Mouse (Mus musculus) yolk sac, embryonic 10.5 days (tissue): ENCODE measurements around the gene Hoxc8.

Experiments
- DNase-seq: peaks from one replicate; pipeline ENCODE4 v3.0.0-alpha.2; 2017; ENCODE audit warnings: low spot score

The Hoxc8 gene

DNA sequence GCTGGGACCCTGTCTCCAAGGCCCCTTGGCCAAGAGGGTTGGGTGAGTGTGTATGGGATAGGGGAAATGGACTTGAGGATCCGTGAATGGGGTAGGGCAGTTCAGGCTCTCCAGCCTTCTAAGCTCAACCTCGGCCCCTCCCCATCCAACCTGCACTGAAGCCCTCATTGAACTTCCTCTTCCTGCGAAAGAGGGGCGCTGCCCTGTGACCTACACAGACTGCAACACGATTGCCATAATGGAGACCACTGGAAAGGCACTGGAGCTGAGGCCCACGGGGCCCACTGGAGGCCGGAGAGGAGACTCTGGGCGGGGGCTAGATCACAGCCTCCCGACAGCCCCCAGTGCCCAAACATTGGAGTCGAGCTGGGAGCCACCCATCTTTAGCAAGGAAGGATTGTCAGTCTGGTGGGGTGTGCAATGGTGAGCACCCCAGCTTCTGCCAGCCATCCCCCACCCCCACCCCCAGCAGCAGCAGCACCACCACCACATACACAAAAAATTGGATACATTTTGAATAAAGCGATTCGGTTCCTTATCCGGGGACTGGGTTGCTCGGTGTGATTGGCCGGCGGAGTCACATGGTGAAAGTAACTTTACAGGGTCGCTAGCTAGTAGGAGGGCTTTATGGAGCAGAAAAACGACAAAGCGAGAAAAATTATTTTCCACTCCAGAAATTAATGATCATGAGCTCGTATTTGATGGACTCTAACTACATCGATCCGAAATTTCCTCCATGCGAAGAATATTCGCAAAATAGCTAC lies 43.8 kb downstream of the Hoxc8 start:
- DNase-seq: no peak

DNA sequence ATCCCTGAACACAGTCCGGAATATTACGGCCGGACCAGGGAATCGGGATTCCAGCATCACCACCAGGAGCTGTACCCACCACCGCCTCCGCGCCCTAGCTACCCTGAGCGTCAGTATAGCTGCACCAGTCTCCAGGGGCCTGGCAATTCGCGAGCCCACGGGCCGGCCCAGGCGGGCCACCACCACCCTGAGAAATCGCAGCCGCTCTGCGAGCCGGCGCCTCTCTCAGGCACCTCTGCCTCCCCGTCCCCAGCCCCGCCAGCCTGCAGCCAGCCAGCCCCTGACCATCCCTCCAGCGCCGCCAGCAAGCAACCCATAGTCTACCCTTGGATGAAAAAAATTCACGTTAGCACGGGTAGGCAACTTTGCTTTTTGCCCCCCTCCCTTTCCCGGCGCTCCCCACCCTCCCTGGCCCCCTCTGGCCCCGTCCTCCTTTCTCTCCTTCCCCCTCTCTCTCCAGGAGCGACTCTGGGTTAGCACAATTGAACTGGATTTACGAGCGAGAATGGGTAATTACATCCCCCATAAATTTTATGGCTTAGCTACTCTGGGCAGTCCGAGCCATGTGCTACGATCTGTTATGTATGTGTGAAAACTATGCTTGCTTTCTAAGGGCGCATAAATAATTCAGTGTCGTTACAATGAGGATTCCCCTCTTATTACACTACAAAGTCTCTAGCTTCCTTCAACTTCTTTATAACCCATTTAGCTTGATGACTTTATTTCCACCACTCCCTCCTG lies 44.6 kb downstream of the Hoxc8 start:
- no peak for DNase-seq

DNA sequence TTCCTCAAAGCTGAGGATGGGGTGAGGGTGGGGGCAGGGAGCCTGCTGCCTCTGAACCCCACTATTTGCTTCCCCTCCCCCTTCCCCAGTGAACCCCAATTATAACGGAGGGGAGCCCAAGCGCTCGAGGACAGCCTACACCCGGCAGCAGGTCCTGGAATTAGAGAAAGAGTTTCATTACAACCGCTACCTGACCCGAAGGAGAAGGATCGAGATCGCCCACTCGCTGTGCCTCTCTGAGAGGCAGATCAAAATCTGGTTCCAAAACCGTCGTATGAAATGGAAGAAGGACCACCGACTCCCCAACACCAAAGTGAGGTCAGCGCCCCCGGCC lies 45.1 kb downstream of the Hoxc8 start:
- DNase-seq: no peak

DNA sequence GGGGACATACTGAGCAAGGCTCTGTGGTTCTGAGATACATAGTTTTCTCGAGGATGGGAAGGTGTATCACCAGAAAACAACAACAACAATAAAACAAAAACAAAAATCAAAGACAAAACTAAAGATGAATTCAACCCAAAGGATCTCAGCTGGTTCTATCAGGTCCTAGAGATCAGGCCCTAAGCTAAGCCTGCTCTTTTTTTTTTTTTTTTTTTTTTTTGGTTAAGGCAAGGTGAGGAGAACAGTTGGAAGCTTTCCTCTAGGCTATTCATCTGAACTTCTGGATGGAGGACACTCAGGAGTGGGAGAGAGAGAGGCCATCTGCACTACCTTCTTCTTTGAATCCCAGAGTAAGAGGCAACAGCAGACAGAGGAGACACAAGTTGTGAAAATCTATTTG lies 47.2 kb downstream of the Hoxc8 start:
- no peak for DNase-seq

DNA sequence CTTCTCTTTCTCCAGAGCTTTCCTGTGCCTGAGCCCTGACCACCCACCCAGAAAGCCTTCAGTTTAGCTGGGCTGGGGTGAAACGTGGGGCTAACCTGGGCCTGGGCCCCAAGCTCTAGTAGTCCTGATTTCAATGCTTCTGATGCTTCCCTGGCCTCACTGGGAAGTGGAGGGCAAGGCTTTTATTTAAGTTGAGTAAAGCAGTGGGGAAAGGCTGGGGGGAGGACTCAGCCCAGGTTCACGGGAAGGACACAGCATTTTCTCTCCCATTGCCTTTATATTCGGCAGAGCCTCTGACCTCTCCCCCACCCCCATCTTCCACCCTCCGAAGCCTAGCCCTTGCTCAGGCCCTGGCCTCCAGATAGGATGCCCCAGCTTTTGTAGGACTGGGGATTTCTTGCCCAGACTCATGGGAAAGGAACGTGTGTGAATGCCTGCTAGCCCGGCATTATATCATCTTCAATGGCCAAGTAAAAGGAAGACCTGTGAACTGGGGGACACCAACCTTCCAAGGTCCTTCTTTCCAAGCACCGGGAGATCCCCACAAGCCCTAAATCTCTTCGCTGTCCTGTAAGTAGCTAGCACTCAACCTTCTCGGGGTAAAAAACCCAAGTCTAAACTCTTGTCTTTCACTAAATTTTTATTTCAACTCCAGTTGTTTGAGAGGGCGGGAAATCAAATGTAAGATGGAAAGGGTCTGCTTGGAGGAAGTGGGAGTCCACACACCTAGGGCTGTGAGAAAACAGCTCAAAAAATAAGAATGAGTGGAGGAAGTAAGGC lies 48.5 kb downstream of the Hoxc8 start:
- no peak for DNase-seq

DNA sequence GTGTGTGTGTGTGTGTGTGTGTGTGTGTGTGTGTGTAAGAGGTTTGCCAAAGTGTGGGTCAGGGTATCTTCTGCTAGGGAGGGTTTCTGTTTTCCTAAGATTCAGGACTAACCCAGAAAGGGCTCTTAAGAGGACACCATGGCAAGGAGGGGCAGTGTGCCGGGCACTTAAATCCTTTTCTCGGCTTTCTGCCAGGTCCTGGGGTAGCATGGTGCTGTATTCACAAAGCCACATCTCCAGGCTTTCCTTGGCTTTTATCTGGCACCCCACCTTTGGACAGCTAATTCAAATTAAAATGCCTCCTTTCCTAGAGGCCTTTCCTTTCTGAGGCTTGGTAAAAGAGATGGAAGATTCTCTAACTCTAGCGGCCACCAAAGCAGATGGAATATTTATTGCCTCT lies 49.2 kb downstream of the Hoxc8 start:
- no peak for DNase-seq

DNA sequence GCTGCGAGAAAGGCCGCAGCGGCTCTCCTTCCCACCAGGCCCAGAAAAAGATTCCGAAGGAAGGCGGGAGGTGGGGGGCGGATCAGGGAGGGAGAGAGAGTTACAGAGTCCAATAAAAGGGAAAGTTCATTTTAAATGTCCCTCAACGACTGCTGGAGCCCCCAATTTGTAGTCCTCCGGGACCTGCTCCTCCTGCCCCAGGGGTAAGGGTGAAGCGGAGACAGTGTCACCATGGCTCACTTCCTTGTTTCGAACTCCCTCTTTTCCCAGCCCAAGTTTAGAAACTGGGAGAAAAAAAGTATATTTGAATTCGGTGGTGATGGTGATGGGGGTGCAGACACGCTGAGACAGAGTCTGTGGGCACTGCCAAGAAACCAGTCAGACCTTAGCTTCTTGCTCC lies 50.2 kb downstream of the Hoxc8 start:
- DNase-seq: no peak

DNA sequence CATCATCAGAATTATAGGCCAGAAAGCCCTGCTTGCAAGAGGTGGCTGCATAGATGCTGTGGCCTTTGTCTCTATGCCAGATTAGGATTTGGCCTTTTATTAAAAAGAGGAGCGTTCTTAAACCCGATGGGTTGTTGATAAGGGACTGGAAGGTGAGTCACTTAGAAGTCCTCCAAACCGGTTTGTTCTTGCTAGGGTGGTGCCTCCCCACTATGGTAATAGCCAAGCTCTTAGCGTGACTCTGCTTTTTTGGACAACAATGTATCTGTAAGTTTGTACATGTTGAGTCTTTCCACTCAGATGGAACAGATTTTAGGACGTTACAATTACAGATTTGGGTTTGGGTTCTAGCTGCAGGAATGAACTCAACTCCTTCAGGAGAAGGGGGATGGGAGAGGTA lies 51.2 kb downstream of the Hoxc8 start:
- DNase-seq: no peak

DNA sequence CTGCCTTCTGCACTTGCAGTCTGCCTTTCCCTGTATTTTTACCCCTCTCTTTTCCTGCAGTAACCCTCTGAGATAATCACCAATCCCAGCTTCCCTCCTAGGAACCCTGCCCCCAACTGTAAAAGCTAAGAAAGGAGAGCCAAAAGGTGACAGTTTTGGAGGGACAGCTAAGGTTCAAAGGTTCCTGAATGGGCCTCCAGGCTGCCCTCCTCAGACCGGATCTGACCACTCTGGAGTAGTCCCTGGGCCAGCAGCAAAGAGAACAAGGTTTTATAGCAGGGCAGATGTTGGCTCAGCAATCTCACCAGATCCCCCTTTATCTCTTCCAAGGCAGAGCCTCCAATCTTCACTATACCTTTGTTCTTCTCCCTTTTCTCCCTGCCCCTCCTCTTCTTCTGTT lies 51.8 kb downstream of the Hoxc8 start:
- no peak for DNase-seq
